Mouse (Mus musculus) heart, embryonic 16.5 days (tissue): Measurements from ENCODE around the gene Slc1a2. TPM values are rescaled to one million over a fixed set of nuclear protein-coding genes. Genes with fewer than 3 reads are reported as not detected.
A peak's percentile ranks its signal among the peaks of the same experiment; 100 is the strongest.

Experiments used
- ATAC-seq: fragments of 200-750 bp; cut with Nextera tagmentation; replicated peaks from 2 replicates; pipeline ENCODE4 v1.8.0; 2017; ENCODE audit warnings: moderate number of reproducible peaks; ENCODE audit not compliant: insufficient read depth, low FRiP score; ENCODE audit errors: extremely low read depth
- H3K27ac ChIP-seq: fragments of 300-500 bp; sonication (generic); 2 replicates; pipeline ENCODE4 v1.5.1; 2014; ENCODE audit warnings: mild to moderate bottlenecking, low read length, control low read depth, moderate library complexity
- H3K27me3 ChIP-seq: fragments of 300-500 bp; sonication (generic); 2 replicates; pipeline ENCODE4 v1.6.1; 2014; ENCODE audit warnings: low read length, mixed read lengths; ENCODE audit not compliant: control insufficient read depth, insufficient read depth
- H3K36me3 ChIP-seq: fragments of 300-500 bp; sonication (generic); 2 replicates; pipeline ENCODE4 v1.6.1; 2014; ENCODE audit not compliant: control insufficient read depth, insufficient read depth
- H3K4me1 ChIP-seq: fragments of 300-500 bp; sonication (generic); 2 replicates; pipeline ENCODE4 v1.6.1; 2014; ENCODE audit warnings: low read length, mixed read lengths; ENCODE audit not compliant: control insufficient read depth, insufficient read depth
- H3K4me2 ChIP-seq: fragments of 300-500 bp; sonication (generic); 2 replicates; pipeline ENCODE4 v1.6.1; 2014; ENCODE audit warnings: low read depth, mild to moderate bottlenecking, control low read depth, low read length
- H3K4me3 ChIP-seq: fragments of 300-500 bp; sonication (generic); 2 replicates; pipeline ENCODE4 v1.5.1; 2014; ENCODE audit warnings: mild to moderate bottlenecking, control low read depth, low read length
- H3K9ac ChIP-seq: fragments of 300-500 bp; sonication (generic); 2 replicates; pipeline ENCODE4 v1.6.1; 2014; ENCODE audit warnings: low read length, control low read depth
- H3K9me3 ChIP-seq: fragments of 300-500 bp; sonication (generic); replicated peaks from 2 replicates; pipeline ENCODE4 v1.6.1; 2016; ENCODE audit warnings: low read length; ENCODE audit not compliant: control insufficient read depth
- WGBS: fragments of 180-500 bp; shearing (Covaris S2); extraction: QIAGEN DNeasy Blood & Tissue Kit; methylation state at CpG from one replicate; pipeline ENCODE4 v1.1.7; 2014; 5-methylcytosine and 5-hydroxymethylcytosine counted together
- polyA plus RNA-seq: library from polyadenylated mRNA; unstranded; fragments of >200 nt; fragmentation: Nextera tagmentation; extraction: Ambion mirVana; gene quantifications from 2 replicates; pipeline ENCODE4 v1.2.1, GENCODE M21; 2015

Slc1a2 gene
- polyA plus RNA-seq, 1 experiment from 2014 or later: 0.32 TPM

GRCm38 (mm10) chr2:102675275-102675674 lies 16.8 kb downstream of the Slc1a2 start:
- no peak for ATAC-seq
- Histone ChIP-seq H3K36me3 (no peaks in the 10 kb centered on the region), H3K9me3 (no peaks in the 10 kb centered on the region), H3K4me2 (no peak overlapping the region), H3K9ac (no peak overlapping the region), H3K4me1 (no peaks in the 10 kb centered on the region), H3K27me3 (no peaks in the 10 kb centered on the region), H3K27ac (no peak overlapping the region), H3K4me3 (no peak overlapping the region)
- 75% methylated on average over 6 of the region's 6 CpGs for WGBS

GRCm38 (mm10) chr2:102676716-102677312 lies 18.4 kb downstream of the Slc1a2 start:
- H3K27me3 ChIP-seq: no peaks in the 10 kb centered on the region
- H3K27ac ChIP-seq: no peak overlapping the region
- no peaks in the 10 kb centered on the region for H3K4me1 ChIP-seq
- WGBS: 84% methylated on average over 9 of the region's 9 CpGs
- no peaks in the 10 kb centered on the region for H3K36me3 ChIP-seq
- no peak overlapping the region for H3K4me3 ChIP-seq
- H3K9me3 ChIP-seq: no peaks in the 10 kb centered on the region
- no peak overlapping the region for H3K9ac ChIP-seq
- H3K4me2 ChIP-seq: no peak overlapping the region
- ATAC-seq: no peak

- WGBS: 70% methylated on average over 6 of the region's 6 CpGs
- H3K36me3 ChIP-seq: no peaks in the 10 kb centered on the region
- ATAC-seq: no peak
- no peak overlapping the region for H3K9ac ChIP-seq
- H3K27me3 ChIP-seq: no peaks in the 10 kb centered on the region
- no peaks in the 10 kb centered on the region for H3K9me3 ChIP-seq
- H3K4me3 ChIP-seq: no peak overlapping the region
- H3K27ac ChIP-seq: no peak overlapping the region
- H3K4me2 ChIP-seq: no peak overlapping the region
- H3K4me1 ChIP-seq: no peaks in the 10 kb centered on the region
These were observed 18.9 kb downstream of the Slc1a2 start for GRCm38 (mm10) chr2:102677400-102677799.

GRCm38 (mm10) chr2:102681351-102681750 lies 22.9 kb downstream of the Slc1a2 start:
- H3K36me3 ChIP-seq: no peaks in the 10 kb centered on the region
- no peaks in the 10 kb centered on the region for H3K27me3 ChIP-seq
- H3K4me2 ChIP-seq: no peak overlapping the region
- 73% methylated on average over 7 of the region's 7 CpGs for WGBS
- no peak for ATAC-seq
- no peak overlapping the region for H3K27ac ChIP-seq
- no peak overlapping the region for H3K9ac ChIP-seq
- H3K4me3 ChIP-seq: no peak overlapping the region
- no peaks in the 10 kb centered on the region for H3K9me3 ChIP-seq
- H3K4me1 ChIP-seq: no peaks in the 10 kb centered on the region

- H3K4me2 ChIP-seq: no peak overlapping the region
- H3K4me3 ChIP-seq: no peak overlapping the region
- no peak for ATAC-seq
- no peaks in the 10 kb centered on the region for H3K9me3 ChIP-seq
- H3K27ac ChIP-seq: no peak overlapping the region
- 44% methylated on average over 5 of the region's 5 CpGs for whole genome bisulfite sequencing
- H3K4me1 ChIP-seq: no peaks in the 10 kb centered on the region
- H3K27me3 ChIP-seq: no peaks in the 10 kb centered on the region
- H3K9ac ChIP-seq: no peak overlapping the region
- H3K36me3 ChIP-seq: no peaks in the 10 kb centered on the region
These were observed 23.7 kb downstream of the Slc1a2 start for GRCm38 (mm10) chr2:102682168-102682567.

- no peaks in the 10 kb centered on the region for H3K27me3 ChIP-seq
- WGBS: 81% methylated on average over 7 of the region's 7 CpGs
- no peak overlapping the region for H3K9ac ChIP-seq
- H3K4me1 ChIP-seq: no peaks in the 10 kb centered on the region
- H3K4me3 ChIP-seq: no peak overlapping the region
- H3K4me2 ChIP-seq: no peak overlapping the region
- no peak overlapping the region for H3K27ac ChIP-seq
- H3K36me3 ChIP-seq: no peaks in the 10 kb centered on the region
- no peaks in the 10 kb centered on the region for H3K9me3 ChIP-seq
- ATAC-seq: no peak
These were observed 27.1 kb downstream of the Slc1a2 start for GRCm38 (mm10) chr2:102685371-102686107.

GRCm38 (mm10) chr2:102686108-102686450 lies 27.6 kb downstream of the Slc1a2 start:
- Histone ChIP-seq H3K27ac (no peak overlapping the region), H3K9me3 (no peaks in the 10 kb centered on the region), H3K4me3 (no peak overlapping the region), H3K9ac (no peak overlapping the region), H3K27me3 (no peaks in the 10 kb centered on the region), H3K36me3 (no peaks in the 10 kb centered on the region), H3K4me2 (no peak overlapping the region), H3K4me1 (no peaks in the 10 kb centered on the region)
- 61% methylated on average over 9 of the region's 9 CpGs for WGBS
- no peak for ATAC-seq

GRCm38 (mm10) chr2:102693556-102693955 lies 35.1 kb downstream of the Slc1a2 start:
- H3K36me3 ChIP-seq: no peaks in the 10 kb centered on the region
- no peak overlapping the region for H3K4me3 ChIP-seq
- H3K27ac ChIP-seq: no peak overlapping the region
- no peak overlapping the region for H3K9ac ChIP-seq
- H3K9me3 ChIP-seq: no peaks in the 10 kb centered on the region
- ATAC-seq: peak; percentile 58
- H3K27me3 ChIP-seq: no peaks in the 10 kb centered on the region
- peaks cover 7% of the 10 kb centered on the region for H3K4me1 ChIP-seq
- 31% methylated on average over 7 of the region's 7 CpGs for WGBS
- peak overlapping the region; percentile 5; the same call in 1 of the 2 replicates for H3K4me2 ChIP-seq

- Histone ChIP-seq H3K4me1 (peaks cover 7% of the 10 kb centered on the region), H3K9ac (no peak overlapping the region)
These were observed 36.3 kb downstream of the Slc1a2 start for GRCm38 (mm10) chr2:102694750-102695149.

More at GRCm38 (mm10) chr2:102694750-102695149, 36.3 kb downstream of the Slc1a2 start:
- no peak for ATAC-seq
- H3K9me3 ChIP-seq: no peaks in the 10 kb centered on the region
- no peak overlapping the region for H3K4me3 ChIP-seq
- no peak overlapping the region for H3K27ac ChIP-seq
- no peaks in the 10 kb centered on the region for H3K36me3 ChIP-seq
- 81% methylated on average over 4 of the region's 4 CpGs for WGBS
- no peak overlapping the region for H3K4me2 ChIP-seq
- no peaks in the 10 kb centered on the region for H3K27me3 ChIP-seq
